Comparison of ENCODE assay signal across 18 mouse cellular contexts in the genomic region with DNA sequence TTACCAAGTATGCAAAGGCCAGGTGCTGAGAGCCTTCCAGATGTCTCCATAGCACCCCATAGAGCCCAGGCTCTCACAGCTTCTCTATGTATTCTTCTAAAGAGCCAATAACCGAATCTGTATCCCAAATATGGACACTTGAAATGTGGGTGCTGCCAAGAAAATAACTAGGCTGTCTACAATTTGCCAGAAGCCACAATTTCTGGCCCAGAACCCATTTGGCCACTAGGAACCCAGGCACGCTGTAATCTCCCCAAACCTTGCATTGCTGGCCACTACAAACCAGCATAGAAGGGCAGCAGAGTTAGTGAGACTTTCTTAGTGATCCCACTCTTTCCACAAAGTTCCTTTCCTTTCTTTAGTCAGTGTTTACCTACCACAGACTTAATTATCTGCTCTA. TPM values are rescaled to one million over a fixed set of nuclear protein-coding genes. Genes with fewer than 3 reads are reported as not detected.
"Had no signal": no experiment of that assay in that cellular context is flagged by ENCODE, and none has a peak within 500 bp of the region (broad histone marks: within the 10 kb centered on the region; RNA-seq: fewer than 3 reads in every experiment).

No protein-coding gene starts in this region.

- ATAC-seq: liver, postnatal 0 days; midbrain, embryonic 13.5 days; midbrain, embryonic 15.5 days had no signal

- DNase-seq: liver, postnatal 0 days; lung, adult 2 months; lung, postnatal 14 days; lung, postnatal 36 days; right cerebral cortex, postnatal 14 days; thymus, adult 2 months; thymus, postnatal 25 days; thymus, postnatal 4 days had no signal

- H3K27ac ChIP-seq: liver, embryonic 15.5 days; lung, embryonic 15.5 days; macrophage; midbrain, embryonic 13.5 days; midbrain, embryonic 15.5 days; neural tube, embryonic 12.5 days; stomach, embryonic 15.5 days; stomach, postnatal 0 days had no signal

- H3K36me3 ChIP-seq: liver, embryonic 15.5 days; lung, embryonic 15.5 days; midbrain, embryonic 13.5 days; midbrain, embryonic 15.5 days; neural tube, embryonic 12.5 days; stomach, embryonic 15.5 days had no signal

- H3K4me3 ChIP-seq: liver, embryonic 15.5 days; lung, embryonic 15.5 days; megakaryocyte, embryonic 14.5 days; midbrain, embryonic 13.5 days; midbrain, embryonic 15.5 days; neural tube, embryonic 12.5 days; stomach, embryonic 15.5 days had no signal

- H3K9me3 ChIP-seq: liver, embryonic 15.5 days; lung, embryonic 15.5 days; megakaryocyte, embryonic 14.5 days; midbrain, embryonic 13.5 days; midbrain, embryonic 15.5 days; neural tube, embryonic 12.5 days; stomach, embryonic 15.5 days had no signal

- H3K4me1 ChIP-seq: liver, embryonic 15.5 days; lung, embryonic 15.5 days; midbrain, embryonic 13.5 days; midbrain, embryonic 15.5 days; neural tube, embryonic 12.5 days; stomach, embryonic 15.5 days had no signal

- H3K27me3 ChIP-seq: liver, embryonic 15.5 days; midbrain, embryonic 13.5 days; midbrain, embryonic 15.5 days; neural tube, embryonic 12.5 days; stomach, embryonic 15.5 days had no signal

- H3K4me2 ChIP-seq: liver, embryonic 15.5 days; lung, embryonic 15.5 days; midbrain, embryonic 13.5 days; midbrain, embryonic 15.5 days; neural tube, embryonic 12.5 days; stomach, embryonic 15.5 days had no signal

- H3K9ac ChIP-seq: liver, embryonic 15.5 days; liver, postnatal 0 days; lung, embryonic 15.5 days; midbrain, embryonic 13.5 days; midbrain, embryonic 15.5 days; neural tube, embryonic 12.5 days; stomach, embryonic 15.5 days had no signal

RNA-seq across cellular contexts. Expression of gene Kcnmb1, which starts 12.3 kb away (rescaled TPM):
- polyA plus RNA-seq: liver, embryonic 15.5 days; macrophage had no signal

RNA-seq across cellular contexts. Expression of gene Kcnip1, which starts 17.8 kb away (rescaled TPM):
- polyA plus RNA-seq: liver, postnatal 0 days; macrophage; spleen, adult 2 months had no signal
